Mouse (Mus musculus) gastrocnemius, adult 18-20 months (tissue): ENCODE results near the gene Olfr1506. TPM values are rescaled to one million over a fixed set of nuclear protein-coding genes. Genes with fewer than 3 reads are reported as not detected.
"Not testable (repeated sequence)": the region's sequence is repeated elsewhere in the genome, so short reads cannot be mapped to it uniquely, and the experiment has no call there.

Experiments
- DNase-seq: peaks from one replicate; pipeline ENCODE4 v3.0.0; 2021; ENCODE audit warnings: low spot score
- long read RNA-seq, 2 experiments: library from polyadenylated mRNA; stranded (forward); transcript quantifications; one replicate each; pipeline ENCODE4 v2.0.0; 2021
- total RNA-seq, 2 experiments: library from RNA; stranded (reverse); gene quantifications; 2 replicates each; pipeline ENCODE4 v1.2.3; 2021

The Olfr1506 gene
- total RNA-seq, result not detected
- long read RNA-seq, experiment 1, result 0 reads
- long read RNA-seq, experiment 2, result 0 reads

DNA sequence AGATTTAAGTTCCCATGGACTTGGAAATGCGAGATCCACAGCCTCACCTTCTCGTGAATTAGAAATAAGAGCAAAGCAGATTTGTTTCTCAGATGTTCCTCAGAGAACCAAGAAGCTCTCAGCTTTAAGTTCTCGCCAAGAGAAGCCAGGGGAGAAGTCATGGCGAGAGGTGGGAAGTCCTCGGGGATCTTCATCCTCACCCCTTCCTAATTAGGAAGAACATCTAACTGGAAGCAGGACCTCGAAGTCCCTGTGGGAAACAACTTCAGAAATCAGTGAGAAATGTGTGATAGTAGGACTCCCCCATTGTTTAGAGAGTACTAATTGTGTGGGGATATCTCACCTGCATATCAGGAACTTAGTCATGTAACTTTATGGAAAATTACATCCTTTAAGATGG, at the start of gene Olfr1506:
TSS of gene Olfr1506 (minus strand) at position 101 of the 400 bp plus-strand sequence.
- not testable (repeated sequence) for DNase-seq

GRCm38 (mm10) chr2:90270932-90271331, 46.6 kb upstream of the Olfr1506 start, which contains the start of gene Olfr1271:
TSS of gene Olfr1271 (minus strand) at chr2:90271032.
- DNase-seq, result no peak

GRCm38 (mm10) chr2:90257492-90257891, 33.2 kb upstream of the Olfr1506 start, which contains the start of gene Olfr142:
TSS of gene Olfr142 (minus strand) at chr2:90257592.
- no peak for DNase-seq

- DNase-seq, result not testable (repeated sequence)
Measured at GRCm38 (mm10) chr2:90199606-90200005, 24.7 kb downstream of the Olfr1506 start.

- DNase-seq, result not testable (repeated sequence)
Measured at GRCm38 (mm10) chr2:90195285-90195684, 29.0 kb downstream of the Olfr1506 start.

- DNase-seq, result not testable (repeated sequence)
Measured at GRCm38 (mm10) chr2:90194750-90195149, 29.5 kb downstream of the Olfr1506 start.

DNA sequence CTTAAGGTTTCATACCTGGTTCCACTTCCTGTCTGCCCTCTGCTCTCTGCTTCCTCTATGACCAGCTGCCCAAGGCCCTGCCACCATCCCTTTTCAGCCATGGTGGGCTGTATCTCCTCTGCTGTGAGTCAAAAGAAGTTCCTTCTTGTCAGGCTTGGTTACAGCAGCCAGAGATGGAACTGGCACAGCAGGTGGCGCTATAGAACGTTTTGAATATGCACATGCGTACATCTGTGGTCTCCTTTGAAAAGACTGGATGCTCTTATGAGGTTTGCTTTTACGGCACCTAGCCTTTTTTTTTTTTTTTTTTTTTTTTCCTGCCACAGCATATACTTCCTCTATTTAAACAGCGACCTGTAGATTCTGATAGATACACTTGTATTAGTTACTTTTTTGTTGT, 37.2 kb downstream of the Olfr1506 start:
- not testable (repeated sequence) for DNase-seq

- DNase-seq, result not testable (repeated sequence)
Measured at GRCm38 (mm10) chr2:90186082-90186481, 38.2 kb downstream of the Olfr1506 start.

Other genes with a start within 250 kb of the Olfr1506 start
- not detected for gene Olfr1261, start 233.3 kb downstream of the Olfr1506 start, total RNA-seq
- gene Olfr1262, start 224.3 kb downstream of the Olfr1506 start, total RNA-seq, result not detected
- gene Olfr1263, start 212.4 kb downstream of the Olfr1506 start, total RNA-seq, result not detected
- gene Olfr1264, start 198.9 kb downstream of the Olfr1506 start, total RNA-seq, result not detected
- not detected for gene Olfr1265, start 189.2 kb downstream of the Olfr1506 start, total RNA-seq
- not detected for gene Olfr140, start 160.9 kb downstream of the Olfr1506 start, total RNA-seq
- gene Olfr1269, start 103.1 kb downstream of the Olfr1506 start, total RNA-seq, result not detected
- gene Olfr32, start 82.2 kb downstream of the Olfr1506 start, total RNA-seq, result not detected
- gene Olfr1270, start 71.4 kb downstream of the Olfr1506 start, total RNA-seq, result not detected
- gene Olfr142, start 33.1 kb upstream of the Olfr1506 start, total RNA-seq, result not detected
- gene Olfr1271, start 46.5 kb upstream of the Olfr1506 start, total RNA-seq, result not detected
- gene Olfr1272, start 68.3 kb upstream of the Olfr1506 start, total RNA-seq, result not detected
- gene Gm13769, start 97.7 kb upstream of the Olfr1506 start, total RNA-seq, result not detected
- gene Olfr1274-ps, start 174.2 kb upstream of the Olfr1506 start, total RNA-seq, result not detected